34 mouse cellular contexts compared by ENCODE assay signal in genomic region chr6:127050847-127051246, GRCm38 (mm10). TPM values are rescaled to one million over a fixed set of nuclear protein-coding genes. Genes with fewer than 3 reads are reported as not detected.
DNase-seq lines count a peak whose midpoint lies in the region; ATAC-seq lines count a peak whose summit lies in the region.
"Had no signal": no experiment of that assay in that cellular context is flagged by ENCODE, and none has a peak within 500 bp of the region (broad histone marks: within the 10 kb centered on the region; RNA-seq: fewer than 3 reads in every experiment).

No protein-coding gene starts in this region.

- no peaks in the 10 kb centered on the region for H3K36me3 ChIP-seq in embryonic facial prominence, embryonic 14.5 days (ENCODE audit: control insufficient read depth, insufficient read depth, low read length)
- no peaks in the 10 kb centered on the region for H3K36me3 ChIP-seq in limb, embryonic 12.5 days
- H3K36me3 ChIP-seq: forebrain, embryonic 10.5 days; G1E; heart, embryonic 15.5 days had no signal

- DNase-seq in NIH3T3 (ENCODE audit: low read depth), result peak; percentile 46
- peak; percentile 65 for DNase-seq in embryo, embryonic 11 days
- peak; percentile 84 for DNase-seq in embryonic facial prominence, embryonic 14.5 days (ENCODE audit: low spot score)
- no peak for DNase-seq in left cerebral cortex, adult 11 months (ENCODE audit: low spot score)
- no peak for DNase-seq in adrenal gland, postnatal 25 days
- DNase-seq in c-Kit-positive CD71-positive TER-119-positive erythroid progenitor cells, embryonic 14.5 days (ENCODE audit: low spot score), result no peak
- DNase-seq in right cerebral cortex, postnatal 25 days, result no peak
- DNase-seq: adrenal gland, adult 2 months; B cell, adult 2 months; cerebellum, adult 2 months; cerebellum, postnatal 25 days; gastrocnemius, adult 2 months; heart, postnatal 36 days; liver, postnatal 0 days; retina, postnatal 1 day; thymus, postnatal 14 days had no signal

- no peaks in the 10 kb centered on the region for H3K27me3 ChIP-seq in embryonic facial prominence, embryonic 14.5 days (replicated peaks; ENCODE audit: control insufficient read depth, insufficient read depth, low read length)
- H3K27me3 ChIP-seq in limb, embryonic 12.5 days, result no peaks in the 10 kb centered on the region
- H3K27me3 ChIP-seq: heart, embryonic 15.5 days had no signal

- no peak overlapping the region for H3K4me2 ChIP-seq in embryonic facial prominence, embryonic 14.5 days (ENCODE audit: low read depth, low read length)
- no peak overlapping the region for H3K4me2 ChIP-seq in limb, embryonic 12.5 days
- H3K4me2 ChIP-seq: heart, embryonic 15.5 days; liver, embryonic 11.5 days; midbrain, embryonic 11.5 days had no signal

- H3K27ac ChIP-seq in embryonic facial prominence, embryonic 14.5 days (replicated peaks; ENCODE audit: low read depth, low read length), result peak overlapping the region; percentile 65
- H3K27ac ChIP-seq in limb, embryonic 12.5 days, result peak overlapping the region; percentile 54
- H3K27ac ChIP-seq: forebrain, embryonic 10.5 days; gastrocnemius, adult 2 months; heart, embryonic 15.5 days; hindbrain, postnatal 0 days; macrophage had no signal

- peaks cover 4% of the 10 kb centered on the region; the same call in 1 of the 2 replicates for H3K4me1 ChIP-seq in embryonic facial prominence, embryonic 14.5 days (ENCODE audit: control insufficient read depth, insufficient read depth, low read length)
- peaks cover 18% of the 10 kb centered on the region for H3K4me1 ChIP-seq in limb, embryonic 12.5 days (replicated peaks)
- H3K4me1 ChIP-seq: heart, embryonic 15.5 days had no signal

- no peaks in the 10 kb centered on the region for H3K9me3 ChIP-seq in embryonic facial prominence, embryonic 14.5 days (ENCODE audit: control insufficient read depth, low read length)
- H3K9me3 ChIP-seq in limb, embryonic 12.5 days, result no peaks in the 10 kb centered on the region
- H3K9me3 ChIP-seq: forebrain, embryonic 10.5 days; G1E; heart, embryonic 15.5 days had no signal

- peak; percentile 33; the same call in 1 of the 2 replicates for ATAC-seq in embryonic facial prominence, embryonic 14.5 days (ENCODE audit: low read depth)
- peak; percentile 87; the same call in 1 of the 2 replicates for ATAC-seq in limb, embryonic 12.5 days (ENCODE audit: insufficient number of reproducible peaks, insufficient read depth, low FRiP score, low TSS enrichment, low read depth)
- ATAC-seq: hindbrain, postnatal 0 days; intestine, postnatal 0 days; liver, postnatal 0 days; lung, postnatal 0 days had no signal

- H3K9ac ChIP-seq in embryonic facial prominence, embryonic 14.5 days (ENCODE audit: low read depth, low read length), result no peak overlapping the region
- H3K9ac ChIP-seq in limb, embryonic 12.5 days (replicated peaks), result no peak overlapping the region
- H3K9ac ChIP-seq: heart, embryonic 15.5 days; liver, postnatal 0 days had no signal

- WGBS in embryonic facial prominence, embryonic 14.5 days, result 18% methylated on average over 4 of the region's 4 CpGs
- WGBS in limb, embryonic 12.5 days, result 4% methylated on average over 4 of the region's 4 CpGs

- no peak overlapping the region for H3K4me3 ChIP-seq in embryonic facial prominence, embryonic 14.5 days (ENCODE audit: low read depth, low read length)
- H3K4me3 ChIP-seq in limb, embryonic 12.5 days (replicated peaks), result no peak overlapping the region
- H3K4me3 ChIP-seq: forebrain, embryonic 10.5 days; gastrocnemius, adult 2 months; heart, embryonic 15.5 days had no signal

RNA-seq across cellular contexts. Expression of gene Fgf23, which starts 21.9 kb away (rescaled TPM):
- polyA plus RNA-seq in embryonic facial prominence, embryonic 14.5 days (2014; fragmentation: Nextera tagmentation; extraction: Ambion mirVana), result not detected in 2 replicates
- polyA plus RNA-seq in limb, embryonic 12.5 days (2016; fragmentation: Nextera tagmentation; extraction: Ambion mirVana), result 0.11 TPM in 1 of 2 replicates, not detected in the other
- not detected in 2 replicates for total RNA-seq in adrenal gland, postnatal 25 days (2021)
- total RNA-seq: adrenal gland, adult 2 months; CH12.LX; gastrocnemius, adult 2 months had no signal
- polyA plus RNA-seq: adrenal gland, adult 2 months; forebrain, embryonic 10.5 days; G1E; intestine, postnatal 0 days; kidney, embryonic 16.5 days; large intestine, adult 2 months; liver, postnatal 0 days; lung, postnatal 0 days; macrophage; midbrain, embryonic 11.5 days; stomach, embryonic 14.5 days had no signal

RNA-seq across cellular contexts. Expression of gene Fgf6, which starts 35.5 kb away (rescaled TPM):
- 3.5 and 4.8 TPM in 2 replicates for polyA plus RNA-seq in embryonic facial prominence, embryonic 14.5 days (2014; fragmentation: Nextera tagmentation; extraction: Ambion mirVana)
- polyA plus RNA-seq in limb, embryonic 12.5 days (2016; fragmentation: Nextera tagmentation; extraction: Ambion mirVana), result 0.29 and 0.30 TPM in 2 replicates
- total RNA-seq in adrenal gland, postnatal 25 days (2021), result not detected in 2 replicates
- total RNA-seq: adrenal gland, adult 2 months; CH12.LX; hindbrain, postnatal 0 days; layer of hippocampus, postnatal 14 days; left cerebral cortex, postnatal 10 days; midbrain, postnatal 0 days had no signal
- polyA plus RNA-seq: adrenal gland, adult 2 months; cerebellum, adult 2 months; forebrain, embryonic 10.5 days; frontal cortex, adult 2 months; G1E; hindbrain, postnatal 0 days; intestine, postnatal 0 days; large intestine, adult 2 months; liver, postnatal 0 days; lung, postnatal 0 days; macrophage; midbrain, embryonic 11.5 days; midbrain, postnatal 0 days; stomach, embryonic 14.5 days had no signal

RNA-seq across cellular contexts. Expression of gene Tigar, which starts 58.5 kb away (rescaled TPM):
- 1.8 and 3.3 TPM in 2 replicates for polyA plus RNA-seq in embryonic facial prominence, embryonic 14.5 days (2014; fragmentation: Nextera tagmentation; extraction: Ambion mirVana)
- polyA plus RNA-seq in limb, embryonic 12.5 days (2016; fragmentation: Nextera tagmentation; extraction: Ambion mirVana), result 3.7 and 5.0 TPM in 2 replicates
- total RNA-seq in adrenal gland, postnatal 25 days (2021), result 16.1 and 22.9 TPM in 2 replicates

Comparison
In these comparisons a context has a peak if more than half of its experiments do, and no peak if none do; other contexts are left out.
1. DNase-seq: peak in NIH3T3 (single experiment), embryo, embryonic 11 days (single experiment) and embryonic facial prominence, embryonic 14.5 days (single experiment); none in left cerebral cortex, adult 11 months (single experiment), adrenal gland, postnatal 25 days (single experiment), c-Kit-positive CD71-positive TER-119-positive erythroid progenitor cells, embryonic 14.5 days (single experiment) and right cerebral cortex, postnatal 25 days (single experiment).